Mouse (Mus musculus) spleen, adult 2 months (tissue): ENCODE results near the gene Nfic. TPM values are rescaled to one million over a fixed set of nuclear protein-coding genes. Genes with fewer than 3 reads are reported as not detected.

ENCODE experiments used
- DNase-seq, 2 experiments: peaks; one replicate each; pipeline versions ENCODE4 v3.0.0 to v3.0.0-alpha.2; 2012 to 2021; ENCODE audit warnings: low spot score in 2 of 2, low read depth in 1 of 2
- H3K27ac ChIP-seq: fragments of 200-500 bp; 2 replicates; pipeline ENCODE4 v1.5.1; 2012; ENCODE audit warnings: low read length, inconsistent platforms; ENCODE audit not compliant: insufficient read depth
- H3K27me3 ChIP-seq: fragments of 200-500 bp; 2 replicates; pipeline ENCODE4 v1.6.1; 2012; ENCODE audit warnings: mild to moderate bottlenecking, moderate library complexity, low read length, inconsistent platforms; ENCODE audit not compliant: control insufficient read depth, insufficient read depth
- H3K36me3 ChIP-seq: fragments of 200-500 bp; 2 replicates; pipeline ENCODE4 v1.6.1; 2012; ENCODE audit warnings: mild to moderate bottlenecking, low read length, inconsistent platforms; ENCODE audit not compliant: control insufficient read depth, insufficient read depth
- H3K4me1 ChIP-seq: fragments of 200-500 bp; 2 replicates; pipeline ENCODE4 v1.6.1; 2011; ENCODE audit warnings: inconsistent platforms; ENCODE audit not compliant: control insufficient read depth, insufficient read depth, insufficient read length
- H3K4me3 ChIP-seq: fragments of 200-500 bp; 2 replicates; pipeline ENCODE4 v1.5.1; 2011; ENCODE audit warnings: mild to moderate bottlenecking, inconsistent platforms; ENCODE audit not compliant: insufficient read depth, insufficient read length; ENCODE audit errors: extremely low read depth
- CTCF ChIP-seq: fragments of 200-500 bp; IDR thresholded peaks from 2 replicates; pipeline ENCODE4 v1.5.1; 2011; ENCODE audit warnings: mild to moderate bottlenecking, inconsistent platforms; ENCODE audit not compliant: insufficient read depth, insufficient read length, insufficient replicate concordance; ENCODE audit errors: extremely low read depth
- POLR2A ChIP-seq: fragments of 200-500 bp; IDR thresholded peaks from 2 replicates; pipeline ENCODE4 v1.6.1; 2011; ENCODE audit warnings: low read depth, low read length, inconsistent platforms
- WGBS: fragments of 180-500 bp; shearing (Covaris S2); methylation state at CpG from one replicate; pipeline ENCODE4 v1.1.7; 2018; 5-methylcytosine and 5-hydroxymethylcytosine counted together
- polyA plus RNA-seq: library from polyadenylated mRNA; depleted of rRNA; stranded (reverse); fragments of >200 nt; gene quantifications from 2 replicates; pipeline ENCODE4 v1.2.3, GENCODE M21; 2012

Gene Nfic
- polyA plus RNA-seq, 1 experiment = 26.0 TPM

DNA sequence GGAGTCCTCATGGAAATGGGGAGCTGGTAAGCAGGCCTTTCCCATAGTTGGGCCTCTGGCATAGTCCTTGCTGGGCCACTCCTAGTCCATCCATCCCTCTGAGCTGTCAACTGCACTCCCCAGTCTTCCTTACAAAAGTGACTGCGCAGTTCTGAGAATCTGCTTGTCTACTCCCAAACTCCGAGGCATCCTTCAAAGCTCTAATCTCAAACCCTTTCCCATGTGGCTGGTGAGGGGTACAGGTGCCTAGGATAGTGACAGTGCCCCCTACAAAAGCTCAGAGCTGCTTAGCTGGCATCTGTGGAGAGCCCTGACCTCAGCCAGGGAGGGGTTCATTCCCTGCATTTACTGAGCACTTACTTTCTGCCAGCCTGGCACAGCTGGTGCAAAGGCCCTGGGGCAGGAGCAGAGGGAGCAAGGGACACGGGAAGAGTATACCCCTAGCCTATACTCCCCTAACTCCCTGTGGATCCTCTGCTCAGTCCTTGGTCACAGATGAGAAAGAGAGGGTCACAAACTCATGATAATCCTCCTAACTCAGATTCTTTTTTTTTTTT is 32.7 kb downstream of the Nfic start:
- Histone ChIP-seq H3K4me1 (peaks cover 8% of the 10 kb centered on the region; the same call in 1 of the 2 replicates), H3K27me3 (peaks cover 5% of the 10 kb centered on the region), H3K36me3 (0 out of 2 replicates have a peak, but pooled peaks cover under 1% of the 10 kb centered on the region), H3K4me3 (no peak overlapping the region), H3K27ac (no peak overlapping the region)
- DNase-seq = peak in 1 of 2 experiments; percentile 2
- 83% methylated on average over 3 of the region's 3 CpGs for WGBS
- TF ChIP-seq CTCF (no peak), POLR2A (no peak)

DNA sequence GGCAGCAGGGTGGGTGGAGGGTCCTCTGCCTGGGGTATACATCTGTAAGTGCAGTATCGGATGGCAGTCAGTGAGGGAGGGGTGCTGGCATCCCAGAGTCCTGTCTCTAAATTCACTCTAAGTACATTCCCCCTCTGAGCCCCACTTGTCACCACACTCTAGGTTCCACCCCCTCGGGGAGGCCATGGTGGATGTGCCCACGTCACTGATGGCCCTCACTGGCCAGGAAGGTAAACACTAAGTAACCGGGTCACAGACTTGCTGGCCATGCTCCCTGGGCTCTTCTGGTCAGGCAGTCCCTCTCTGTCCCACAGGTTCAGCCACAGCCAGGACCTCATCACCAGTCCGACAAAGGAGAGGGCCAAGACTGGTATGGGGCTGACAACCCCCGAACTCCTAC is 33.2 kb downstream of the Nfic start:
- H3K27me3 ChIP-seq = peaks cover 4% of the 10 kb centered on the region
- H3K36me3 ChIP-seq = 0 out of 2 replicates have a peak, but pooled peaks cover 2% of the 10 kb centered on the region
- H3K27ac ChIP-seq = no peak overlapping the region
- TF ChIP-seq CTCF = no peak
- no peak for TF ChIP-seq POLR2A
- 87% methylated on average over 6 of the region's 6 CpGs for WGBS
- peaks cover 8% of the 10 kb centered on the region; the same call in 1 of the 2 replicates for H3K4me1 ChIP-seq
- no peak overlapping the region for H3K4me3 ChIP-seq
- DNase-seq = no peak

DNA sequence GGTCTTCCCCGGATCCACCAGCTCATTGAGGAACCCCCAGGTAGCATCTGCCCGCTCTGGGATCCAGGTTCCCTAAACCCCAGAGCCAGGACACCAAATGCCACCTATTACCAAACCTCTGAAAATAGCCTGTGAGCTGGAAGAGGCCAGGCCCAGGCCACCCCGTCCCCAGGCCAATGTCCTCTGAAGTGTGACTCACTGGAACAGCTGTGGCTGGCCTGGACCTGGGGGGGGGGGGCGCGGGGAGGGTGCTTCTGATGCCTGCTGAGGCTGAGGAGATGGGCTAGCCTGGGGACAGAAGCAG is 33.7 kb downstream of the Nfic start:
- TF ChIP-seq CTCF (no peak), POLR2A (no peak)
- Histone ChIP-seq H3K36me3 (0 out of 2 replicates have a peak, but pooled peaks cover 2% of the 10 kb centered on the region), H3K4me1 (peaks cover 11% of the 10 kb centered on the region), H3K27me3 (no peaks in the 10 kb centered on the region; the same call in 1 of the 2 replicates), H3K4me3 (no peak overlapping the region), H3K27ac (no peak overlapping the region)
- 73% methylated on average over 5 of the region's 5 CpGs for WGBS
- DNase-seq = no peak

DNA sequence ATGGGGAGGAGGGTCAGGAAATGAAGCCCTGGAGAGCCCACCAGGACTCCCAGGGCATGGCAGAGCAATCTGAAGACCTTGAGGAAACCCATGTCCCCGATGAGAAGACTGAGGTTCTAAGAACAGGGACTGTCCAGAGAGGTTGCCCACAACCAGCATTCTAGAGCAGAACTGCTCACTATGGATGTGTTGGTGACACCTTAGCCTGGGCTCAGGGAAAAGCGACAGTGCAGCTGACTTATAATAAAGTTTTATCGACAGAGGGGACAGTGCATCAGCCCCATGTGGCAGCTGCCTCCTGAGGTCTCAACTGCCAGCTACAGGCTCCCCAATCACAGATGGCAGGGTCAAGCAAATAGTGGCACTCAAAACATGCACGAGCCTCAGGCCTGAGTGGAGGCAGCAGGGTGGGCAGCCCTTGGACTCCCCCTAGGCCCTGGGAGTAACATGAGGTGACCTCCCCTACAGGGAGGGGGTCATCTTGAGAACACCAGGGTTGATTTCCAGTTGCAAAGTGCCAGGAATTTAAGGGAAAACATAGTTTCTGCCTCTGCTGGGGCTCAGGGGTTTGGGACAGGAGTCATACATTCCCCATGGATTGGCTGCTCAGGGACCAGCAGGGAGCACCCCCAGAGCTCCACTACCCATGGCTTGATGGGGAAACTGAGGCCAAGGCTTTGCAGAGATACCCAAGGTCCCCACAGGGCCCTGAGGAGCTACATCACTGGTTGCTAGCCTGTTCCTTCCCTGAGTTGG is 34.2 kb downstream of the Nfic start:
- DNase-seq = peak in 1 of 2 experiments; percentile 2
- H3K27me3 ChIP-seq = no peaks in the 10 kb centered on the region
- 82% methylated on average over 4 of the region's 4 CpGs for WGBS
- no peak overlapping the region for H3K27ac ChIP-seq
- no peak overlapping the region for H3K4me3 ChIP-seq
- TF ChIP-seq POLR2A (no peak), CTCF (no peak)
- H3K4me1 ChIP-seq = peaks cover 7% of the 10 kb centered on the region
- 0 out of 2 replicates have a peak, but pooled peaks cover 2% of the 10 kb centered on the region for H3K36me3 ChIP-seq

DNA sequence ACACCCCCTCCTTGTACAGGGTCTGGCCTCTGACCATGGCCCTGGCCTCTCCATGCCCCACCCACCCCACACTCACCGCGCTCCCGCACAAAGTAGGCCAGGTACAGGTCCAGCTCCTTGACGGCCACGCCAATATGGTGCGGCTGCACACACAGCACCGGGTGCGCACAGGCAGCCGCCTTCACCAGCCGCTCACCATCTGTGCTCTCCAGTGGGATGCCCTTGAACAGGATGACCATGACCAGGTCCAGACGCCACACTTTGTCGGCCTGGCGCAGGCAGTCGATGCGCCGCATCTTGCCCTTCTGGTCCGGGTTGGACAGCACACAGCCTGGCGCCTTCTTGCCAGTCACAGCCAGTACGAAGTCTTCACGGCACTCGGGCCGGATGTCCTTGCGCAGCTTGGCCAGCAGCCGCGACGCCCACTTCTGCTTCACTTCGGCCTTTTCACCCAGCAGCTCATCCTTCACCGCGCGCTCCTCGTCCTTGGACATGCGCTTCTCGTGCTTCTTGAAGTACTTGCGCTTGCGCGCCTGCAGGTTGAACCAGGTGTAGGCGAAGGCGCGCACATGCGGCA is 35.2 kb downstream of the Nfic start:
- WGBS = 96% methylated on average over 40 of the region's 40 CpGs
- no peaks in the 10 kb centered on the region for H3K27me3 ChIP-seq
- peaks cover 4% of the 10 kb centered on the region for H3K4me1 ChIP-seq
- peak in 1 of 2 experiments; percentile 3 for DNase-seq
- no peak overlapping the region for H3K4me3 ChIP-seq
- no peak for TF ChIP-seq POLR2A
- no peak for TF ChIP-seq CTCF
- 0 out of 2 replicates have a peak, but pooled peaks cover 2% of the 10 kb centered on the region for H3K36me3 ChIP-seq
- H3K27ac ChIP-seq = no peak overlapping the region

DNA sequence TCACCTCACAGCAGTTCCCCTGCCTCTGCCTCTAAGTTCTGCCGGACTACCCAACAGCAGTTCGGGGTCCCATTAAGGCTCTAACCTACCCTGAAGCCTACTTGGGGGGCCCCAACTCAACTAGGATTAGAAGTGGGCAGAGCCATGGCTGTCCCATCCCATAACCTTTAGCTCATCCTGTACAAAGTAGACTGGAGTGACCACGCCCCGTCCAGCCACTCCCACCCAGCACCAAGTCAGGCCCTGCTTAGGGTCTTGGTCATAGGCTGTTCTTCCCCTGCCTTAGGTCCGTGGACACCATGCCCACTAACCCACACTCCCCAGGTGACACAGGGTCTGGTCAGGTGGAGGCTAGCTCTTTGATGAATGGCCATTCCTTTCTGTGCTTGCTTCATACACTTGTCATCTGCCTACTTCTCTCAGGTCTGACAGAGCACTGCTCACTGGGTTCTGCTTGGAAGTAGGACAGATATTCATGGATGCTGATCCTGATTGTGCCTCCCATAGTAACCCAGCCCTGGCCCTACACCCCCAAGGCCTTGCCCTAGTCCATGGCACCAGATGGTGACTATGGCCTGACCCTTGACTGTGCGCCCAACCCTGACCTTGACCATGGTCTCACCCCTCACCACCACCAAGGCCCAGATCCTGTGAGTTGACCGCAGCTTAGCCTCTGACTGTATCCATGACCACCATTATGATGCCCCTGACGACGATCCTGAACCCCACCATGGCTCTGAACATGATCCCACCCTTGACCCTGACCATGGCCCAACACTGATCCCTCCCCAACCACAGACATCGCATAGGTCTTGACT is 36.1 kb downstream of the Nfic start:
- Histone ChIP-seq H3K36me3 (0 out of 2 replicates have a peak, but pooled peaks cover 2% of the 10 kb centered on the region), H3K4me3 (no peak overlapping the region), H3K4me1 (peaks cover 2% of the 10 kb centered on the region), H3K27ac (no peak overlapping the region), H3K27me3 (no peaks in the 10 kb centered on the region)
- DNase-seq = peak in 1 of 2 experiments; percentile 2
- TF ChIP-seq CTCF (no peak), POLR2A (no peak)
- WGBS = 89% methylated on average over 10 of the region's 10 CpGs
